In the genomic region with DNA sequence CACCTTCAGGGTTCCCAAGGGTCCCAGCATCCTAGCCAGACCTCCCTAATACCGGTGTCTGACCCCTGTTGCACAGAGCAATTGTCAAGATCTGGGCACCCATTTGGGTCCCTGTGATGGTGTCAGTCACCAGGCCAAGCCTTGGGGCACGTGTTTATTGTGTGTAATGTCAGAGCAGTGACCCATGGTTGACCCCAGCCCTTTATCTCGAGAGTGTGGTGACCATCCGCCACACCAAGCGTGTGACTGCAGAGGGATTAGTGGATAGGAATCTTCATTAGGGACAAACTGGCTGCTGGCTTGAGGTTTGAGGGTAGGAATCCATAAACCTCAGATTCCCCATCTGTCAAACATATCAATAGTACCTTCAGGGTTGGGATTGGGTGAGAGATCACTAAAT, we compare ENCODE assay signal across 26 mouse cellular contexts. TPM values are rescaled to one million over a fixed set of nuclear protein-coding genes. Genes with fewer than 3 reads are reported as not detected.
DNase-seq lines count a peak whose midpoint lies in the region; ATAC-seq and TF ChIP-seq lines count a peak whose summit lies in the region.
"Had no signal": no experiment of that assay in that cellular context is flagged by ENCODE, and none has a peak within 500 bp of the region (broad histone marks: within the 10 kb centered on the region; RNA-seq: fewer than 3 reads in every experiment).

No protein-coding gene starts in this region.

- no peak for TF ChIP-seq EP300 in MEL (IDR thresholded peaks at IDR 0.05; ENCODE audit: low read depth in 1 of 2, low read length in 2 of 2)

- peaks cover 100% of the 10 kb centered on the region for H3K4me1 ChIP-seq in hindbrain, embryonic 13.5 days (replicated peaks)
- peaks cover 80% of the 10 kb centered on the region for H3K4me1 ChIP-seq in hindbrain, embryonic 14.5 days (replicated peaks; ENCODE audit: control insufficient read depth, insufficient read depth, low read length)
- peaks cover 8% of the 10 kb centered on the region for H3K4me1 ChIP-seq in midbrain, embryonic 11.5 days (ENCODE audit: control insufficient read depth, insufficient read depth, low read length)
- H3K4me1 ChIP-seq in midbrain, embryonic 16.5 days (ENCODE audit: control insufficient read depth, insufficient read depth, low read length): peaks cover 37% of the 10 kb centered on the region
- peaks cover 14 to 45% of the 10 kb centered on the region in 2 experiments for H3K4me1 ChIP-seq in MEL (ENCODE audit: control insufficient read depth in 1 of 2, insufficient read depth in 2 of 2, low read length in 2 of 2)

- TF ChIP-seq CTCF in gastrocnemius, adult 2 months (IDR thresholded peaks at IDR 0.05): no peak
- no peak for TF ChIP-seq CTCF in MEL (IDR thresholded peaks at IDR 0.05 in 2 of 3, conservative IDR thresholded peaks at IDR 0.05 in 1 of 3; ENCODE audit: control insufficient read depth in 1 of 3, insufficient read depth in 1 of 3, low read depth in 2 of 3, low read length in 3 of 3, poor library complexity in 1 of 3, severe bottlenecking in 1 of 3)

- 0 out of 2 replicates have a peak overlapping the region, but pooled peaks have one; percentile 1 for H3K4me2 ChIP-seq in hindbrain, embryonic 13.5 days
- no peak overlapping the region for H3K4me2 ChIP-seq in hindbrain, embryonic 14.5 days (replicated peaks)
- H3K4me2 ChIP-seq in midbrain, embryonic 11.5 days: no peak overlapping the region
- no peak overlapping the region for H3K4me2 ChIP-seq in midbrain, embryonic 16.5 days (ENCODE audit: low read length)

- peaks cover 11% of the 10 kb centered on the region; the same call in 1 of the 2 replicates for H3K27me3 ChIP-seq in hindbrain, embryonic 13.5 days
- H3K27me3 ChIP-seq in hindbrain, embryonic 14.5 days (ENCODE audit: control insufficient read depth, insufficient read depth, low read length): no peaks in the 10 kb centered on the region
- peaks cover 8% of the 10 kb centered on the region for H3K27me3 ChIP-seq in midbrain, embryonic 11.5 days (ENCODE audit: control insufficient read depth, insufficient read depth, low read length)
- no peaks in the 10 kb centered on the region for H3K27me3 ChIP-seq in midbrain, embryonic 16.5 days (ENCODE audit: control insufficient read depth, insufficient read depth, low read depth, low read length)
- H3K27me3 ChIP-seq in MEL (ENCODE audit: control insufficient read depth in 1 of 2, insufficient read depth in 2 of 2, low read length in 2 of 2): no peaks in the 10 kb centered on the region
- H3K27me3 ChIP-seq: hindbrain, embryonic 15.5 days had no signal

- H3K4me3 ChIP-seq in gastrocnemius, adult 2 months: no peak overlapping the region
- no peak overlapping the region for H3K4me3 ChIP-seq in hindbrain, embryonic 13.5 days
- no peak overlapping the region for H3K4me3 ChIP-seq in hindbrain, embryonic 14.5 days (replicated peaks; ENCODE audit: low read length)
- no peak overlapping the region for H3K4me3 ChIP-seq in midbrain, embryonic 11.5 days (ENCODE audit: low read depth, low read length)
- no peak overlapping the region for H3K4me3 ChIP-seq in midbrain, embryonic 16.5 days (ENCODE audit: low read depth, low read length)
- H3K4me3 ChIP-seq in MEL (ENCODE audit: control insufficient read depth in 1 of 2, insufficient read depth in 1 of 2, low read depth in 2 of 2, low read length in 2 of 2): no peak overlapping the region
- H3K4me3 ChIP-seq: embryonic facial prominence, embryonic 10.5 days; forebrain, embryonic 13.5 days; heart, embryonic 10.5 days; hindbrain, embryonic 15.5 days had no signal

- intact Hi-C loops in gastrocnemius, adult 2 months (cut with DNase I): no loop called here
- intact Hi-C loops in gastrocnemius, postnatal 36 days (cut with DNase I): no loop called here

- no peak overlapping the region for H3K9ac ChIP-seq in hindbrain, embryonic 13.5 days
- no peak overlapping the region for H3K9ac ChIP-seq in hindbrain, embryonic 14.5 days
- H3K9ac ChIP-seq in midbrain, embryonic 11.5 days (ENCODE audit: low read length): no peak overlapping the region
- H3K9ac ChIP-seq in midbrain, embryonic 16.5 days (ENCODE audit: low read depth, low read length): no peak overlapping the region
- no peak overlapping the region for H3K9ac ChIP-seq in MEL (ENCODE audit: control insufficient read depth, low read depth, low read length, poor library complexity, severe bottlenecking)
- H3K9ac ChIP-seq: forebrain, embryonic 13.5 days; forebrain, postnatal 0 days; hindbrain, embryonic 15.5 days had no signal

- H3K9me3 ChIP-seq in hindbrain, embryonic 13.5 days: no peaks in the 10 kb centered on the region
- no peaks in the 10 kb centered on the region for H3K9me3 ChIP-seq in hindbrain, embryonic 14.5 days (ENCODE audit: control insufficient read depth, low read length)
- H3K9me3 ChIP-seq in midbrain, embryonic 11.5 days (ENCODE audit: control insufficient read depth, low read length): no peaks in the 10 kb centered on the region
- no peaks in the 10 kb centered on the region for H3K9me3 ChIP-seq in midbrain, embryonic 16.5 days (replicated peaks; ENCODE audit: control insufficient read depth, low read length, poor library complexity, severe bottlenecking)
- no peaks in the 10 kb centered on the region for H3K9me3 ChIP-seq in MEL (replicated peaks; ENCODE audit: insufficient read depth, low read length)
- H3K9me3 ChIP-seq: embryonic facial prominence, embryonic 10.5 days; forebrain, embryonic 13.5 days; heart, embryonic 10.5 days; hindbrain, embryonic 15.5 days had no signal

- no peak for TF ChIP-seq POLR2A in MEL (IDR thresholded peaks at IDR 0.05; ENCODE audit: control insufficient read depth in 1 of 2, insufficient read depth in 1 of 2, low read depth in 1 of 2, low read length in 2 of 2, poor library complexity in 1 of 2)

- DNase-seq in gastrocnemius, adult 2 months: no peak
- no peak for DNase-seq in gastrocnemius, postnatal 36 days
- DNase-seq in hindbrain, embryonic 14.5 days (ENCODE audit: low spot score): no peak
- DNase-seq in midbrain, embryonic 11.5 days (ENCODE audit: low spot score, missing footprints): peak; percentile 84
- DNase-seq in MEL (ENCODE audit: low read depth, low spot score): no peak
- DNase-seq in layer of hippocampus, adult 9-11 months: no peak
- DNase-seq: adrenal gland, postnatal 14 days; cerebellum, adult 11-12 months; cerebellum, adult 9-10 months; forebrain, postnatal 0 days; gastrocnemius, postnatal 25 days; heart, adult 11 months; heart, postnatal 36 days had no signal

- peaks cover 23% of the 10 kb centered on the region for H3K36me3 ChIP-seq in hindbrain, embryonic 13.5 days
- 0 out of 2 replicates have a peak, but pooled peaks cover 7% of the 10 kb centered on the region for H3K36me3 ChIP-seq in hindbrain, embryonic 14.5 days (replicated peaks; ENCODE audit: control insufficient read depth, insufficient read depth)
- no peaks in the 10 kb centered on the region for H3K36me3 ChIP-seq in midbrain, embryonic 11.5 days (ENCODE audit: control insufficient read depth, insufficient read depth, low read length)
- H3K36me3 ChIP-seq in midbrain, embryonic 16.5 days (ENCODE audit: control insufficient read depth, insufficient read depth, low read length): no peaks in the 10 kb centered on the region
- peaks cover 24 to 39% of the 10 kb centered on the region in 2 experiments for H3K36me3 ChIP-seq in MEL (ENCODE audit: control insufficient read depth in 1 of 2, insufficient read depth in 2 of 2, low read length in 2 of 2)
- H3K36me3 ChIP-seq: embryonic facial prominence, embryonic 10.5 days; hindbrain, embryonic 15.5 days had no signal

- H3K27ac ChIP-seq in gastrocnemius, adult 2 months: 0 out of 2 replicates have a peak overlapping the region, but pooled peaks have one; percentile 20
- no peak overlapping the region for H3K27ac ChIP-seq in hindbrain, embryonic 13.5 days
- no peak overlapping the region for H3K27ac ChIP-seq in hindbrain, embryonic 14.5 days
- H3K27ac ChIP-seq in midbrain, embryonic 11.5 days (ENCODE audit: low read depth, low read length): no peak overlapping the region
- H3K27ac ChIP-seq in midbrain, embryonic 16.5 days (ENCODE audit: low read length): no peak overlapping the region
- no peak overlapping the region for H3K27ac ChIP-seq in MEL (ENCODE audit: control insufficient read depth, low read depth, low read length)
- H3K27ac ChIP-seq: embryonic facial prominence, embryonic 10.5 days; forebrain, embryonic 13.5 days; hindbrain, embryonic 15.5 days had no signal

- 15% methylated on average over 5 of the region's 5 CpGs for WGBS in hindbrain, embryonic 13.5 days
- WGBS in hindbrain, embryonic 14.5 days: 11% methylated on average over 5 of the region's 5 CpGs
- WGBS in midbrain, embryonic 11.5 days: 10% methylated on average over 5 of the region's 5 CpGs
- WGBS in midbrain, embryonic 16.5 days: 14% methylated on average over 5 of the region's 5 CpGs

- no peak for TF ChIP-seq RAD21 in MEL (IDR thresholded peaks at IDR 0.05; ENCODE audit: low read depth, low read length)

- ATAC-seq in hindbrain, embryonic 13.5 days (ENCODE audit: low FRiP score): no peak
- no peak for ATAC-seq in hindbrain, embryonic 14.5 days (ENCODE audit: low FRiP score)
- no peak for ATAC-seq in midbrain, embryonic 11.5 days (ENCODE audit: low FRiP score)
- ATAC-seq in midbrain, embryonic 16.5 days: no peak
- ATAC-seq: activated CD4-positive, CD25-positive, alpha-beta regulatory T cell, adult 4 months; forebrain, embryonic 13.5 days; forebrain, postnatal 0 days; Patski had no signal

- peaks cover 89% of the 10 kb centered on the region for H3K79me2 ChIP-seq in MEL (ENCODE audit: control insufficient read depth, insufficient read depth, low read length, poor library complexity)

RNA-seq across cellular contexts. Expression of a gene that starts 29.5 kb away (rescaled TPM):
- 10 to 100 TPM; 18.8 to 23.4 TPM for total RNA-seq in gastrocnemius, adult 2 months (2021)
- total RNA-seq in gastrocnemius, postnatal 36 days (2021): 10 to 100 TPM; 17.0 to 18.7 TPM
- polyA plus RNA-seq in hindbrain, embryonic 13.5 days (2015; fragmentation: Nextera tagmentation; extraction: Ambion mirVana): 27.2 and 30.2 TPM in 2 replicates
- polyA plus RNA-seq in hindbrain, embryonic 14.5 days (2014; fragmentation: Nextera tagmentation; extraction: Ambion mirVana): 22.4 and 27.7 TPM in 2 replicates
- 6.1 and 6.4 TPM in 2 replicates for polyA plus RNA-seq in midbrain, embryonic 11.5 days (2014; fragmentation: Nextera tagmentation; extraction: Ambion mirVana)
- polyA plus RNA-seq in midbrain, embryonic 16.5 days (2015; fragmentation: Nextera tagmentation; extraction: Ambion mirVana): 17.7 and 17.9 TPM in 2 replicates
- 10.5 and 11.1 TPM in 2 replicates for total RNA-seq in MEL (2012; rRNA removed)
- 100 to 1,000 TPM in 1 of 2 experiments, not detected in 1; 102 TPM for polyA plus RNA-seq in MEL (2012; ENCODE audit: insufficient read depth in 1 of 2, insufficient read length in 2 of 2, low read depth in 1 of 2, low replicate concordance in 2 of 2, missing spikeins in 1 of 2)

RNA-seq across cellular contexts. Expression of a gene that starts 46.8 kb away (rescaled TPM):
- total RNA-seq in gastrocnemius, adult 2 months (2021): not detected
- not detected for total RNA-seq in gastrocnemius, postnatal 36 days (2021)
- not detected in 2 replicates for polyA plus RNA-seq in hindbrain, embryonic 13.5 days (2015; fragmentation: Nextera tagmentation; extraction: Ambion mirVana)
- not detected in 2 replicates for polyA plus RNA-seq in hindbrain, embryonic 14.5 days (2014; fragmentation: Nextera tagmentation; extraction: Ambion mirVana)
- polyA plus RNA-seq in midbrain, embryonic 11.5 days (2014; fragmentation: Nextera tagmentation; extraction: Ambion mirVana): not detected in 2 replicates
- not detected in 2 replicates for polyA plus RNA-seq in midbrain, embryonic 16.5 days (2015; fragmentation: Nextera tagmentation; extraction: Ambion mirVana)
- total RNA-seq in MEL (2012; rRNA removed): not detected in 2 replicates
- under 1 TPM in 1 of 2 experiments, not detected in 1; 0.15 TPM for polyA plus RNA-seq in MEL (2012; ENCODE audit: insufficient read depth in 1 of 2, insufficient read length in 2 of 2, low read depth in 1 of 2, low replicate concordance in 2 of 2, missing spikeins in 1 of 2)
- total RNA-seq: adrenal gland, adult 18-20 months; adrenal gland, postnatal 14 days; forebrain, postnatal 0 days; gastrocnemius, adult 18-20 months; gastrocnemius, postnatal 25 days; heart, postnatal 36 days had no signal
- polyA plus RNA-seq: activated CD4-positive, CD25-positive, alpha-beta regulatory T cell, adult 4 months; C2C12; cortical plate, adult 2 months; embryonic facial prominence, embryonic 10.5 days; forebrain, embryonic 13.5 days; forebrain, postnatal 0 days; heart, postnatal 0 days; hindbrain, embryonic 15.5 days had no signal

RNA-seq across cellular contexts. Expression of a gene that starts 57.9 kb away (rescaled TPM):
- 10 to 100 TPM; 39.3 to 45.5 TPM for total RNA-seq in gastrocnemius, adult 2 months (2021)
- total RNA-seq in gastrocnemius, postnatal 36 days (2021): 10 to 100 TPM; 38.2 to 40.6 TPM
- polyA plus RNA-seq in hindbrain, embryonic 13.5 days (2015; fragmentation: Nextera tagmentation; extraction: Ambion mirVana): 98.9 and 101 TPM in 2 replicates
- 118 and 130 TPM in 2 replicates for polyA plus RNA-seq in hindbrain, embryonic 14.5 days (2014; fragmentation: Nextera tagmentation; extraction: Ambion mirVana)
- 43.0 and 43.7 TPM in 2 replicates for polyA plus RNA-seq in midbrain, embryonic 11.5 days (2014; fragmentation: Nextera tagmentation; extraction: Ambion mirVana)
- 93.8 and 101 TPM in 2 replicates for polyA plus RNA-seq in midbrain, embryonic 16.5 days (2015; fragmentation: Nextera tagmentation; extraction: Ambion mirVana)
- 21.6 and 21.7 TPM in 2 replicates for total RNA-seq in MEL (2012; rRNA removed)
- 10 to 100 TPM in 1 of 2 experiments, not detected in 1; 15.1 TPM for polyA plus RNA-seq in MEL (2012; ENCODE audit: insufficient read depth in 1 of 2, insufficient read length in 2 of 2, low read depth in 1 of 2, low replicate concordance in 2 of 2, missing spikeins in 1 of 2)

RNA-seq across cellular contexts. Expression of a gene that starts 58.1 kb away (rescaled TPM):
- 1 to 10 TPM; 1.0 to 1.1 TPM for total RNA-seq in gastrocnemius, adult 2 months (2021)
- total RNA-seq in gastrocnemius, postnatal 36 days (2021): 1 to 10 TPM; 1.3 to 1.6 TPM
- polyA plus RNA-seq in hindbrain, embryonic 13.5 days (2015; fragmentation: Nextera tagmentation; extraction: Ambion mirVana): 5.4 and 6.1 TPM in 2 replicates
- polyA plus RNA-seq in hindbrain, embryonic 14.5 days (2014; fragmentation: Nextera tagmentation; extraction: Ambion mirVana): 5.8 and 6.0 TPM in 2 replicates
- polyA plus RNA-seq in midbrain, embryonic 11.5 days (2014; fragmentation: Nextera tagmentation; extraction: Ambion mirVana): 6.0 and 6.4 TPM in 2 replicates
- 8.4 and 8.9 TPM in 2 replicates for polyA plus RNA-seq in midbrain, embryonic 16.5 days (2015; fragmentation: Nextera tagmentation; extraction: Ambion mirVana)
- 1.7 and 2.1 TPM in 2 replicates for total RNA-seq in MEL (2012; rRNA removed)
- 1 to 10 TPM in 1 of 2 experiments, not detected in 1; 3.0 TPM for polyA plus RNA-seq in MEL (2012; ENCODE audit: insufficient read depth in 1 of 2, insufficient read length in 2 of 2, low read depth in 1 of 2, low replicate concordance in 2 of 2, missing spikeins in 1 of 2)
